Mouse (Mus musculus): ENCODE results near the gene Ptpn5.

Gene Ptpn5

GRCm38 (mm10) chr7:47133331-47133730 lies at the start of gene Ptpn5:
TSS of gene Ptpn5 (minus strand) at chr7:47133684.
- no peak for DNase-seq

DNA sequence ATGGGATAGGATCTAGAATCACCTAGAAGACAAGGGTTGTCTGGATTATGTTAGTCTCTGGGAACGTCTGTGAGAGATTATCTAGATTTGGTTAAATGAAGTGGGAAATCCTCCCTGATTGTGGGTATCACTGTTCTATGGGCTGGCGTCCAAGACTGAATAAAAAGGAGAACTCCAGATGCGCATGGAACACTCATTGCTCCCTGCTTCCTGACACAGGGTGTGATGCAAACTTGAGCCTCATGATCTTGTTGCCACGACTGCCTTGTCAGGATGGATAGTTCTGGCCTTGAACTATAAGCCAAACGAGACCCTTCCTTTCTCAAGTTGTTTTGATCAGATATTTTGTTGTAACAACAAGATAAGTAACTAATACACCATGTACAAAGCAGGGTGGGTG lies 37.3 kb upstream of the Ptpn5 start:
- no peak for DNase-seq

DNA sequence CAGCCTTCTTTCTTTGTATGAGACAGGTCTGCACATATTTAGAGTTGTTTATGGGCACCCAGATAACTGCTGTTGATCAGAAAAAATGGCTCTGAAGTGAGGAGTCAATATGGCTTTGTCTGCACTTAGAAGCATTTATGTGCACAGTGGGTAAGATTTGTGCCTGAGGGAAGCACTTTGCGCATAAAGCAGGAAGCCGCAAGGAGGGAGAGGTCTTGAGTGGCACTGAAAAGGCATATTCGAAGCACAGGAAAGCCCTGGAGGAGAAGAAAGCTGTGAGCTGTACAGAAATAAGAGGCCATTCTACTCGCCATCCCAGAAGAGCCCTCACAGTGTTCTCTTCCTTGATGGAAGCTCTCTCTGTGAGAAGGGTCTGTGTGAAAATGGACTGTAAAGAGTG lies 31.5 kb upstream of the Ptpn5 start:
- no peak for DNase-seq

- DNase-seq, result no peak
Measured at GRCm38 (mm10) chr7:47163203-47163602, 29.7 kb upstream of the Ptpn5 start.

GRCm38 (mm10) chr7:47158451-47158850 lies 25.0 kb upstream of the Ptpn5 start:
- no peak for DNase-seq

DNA sequence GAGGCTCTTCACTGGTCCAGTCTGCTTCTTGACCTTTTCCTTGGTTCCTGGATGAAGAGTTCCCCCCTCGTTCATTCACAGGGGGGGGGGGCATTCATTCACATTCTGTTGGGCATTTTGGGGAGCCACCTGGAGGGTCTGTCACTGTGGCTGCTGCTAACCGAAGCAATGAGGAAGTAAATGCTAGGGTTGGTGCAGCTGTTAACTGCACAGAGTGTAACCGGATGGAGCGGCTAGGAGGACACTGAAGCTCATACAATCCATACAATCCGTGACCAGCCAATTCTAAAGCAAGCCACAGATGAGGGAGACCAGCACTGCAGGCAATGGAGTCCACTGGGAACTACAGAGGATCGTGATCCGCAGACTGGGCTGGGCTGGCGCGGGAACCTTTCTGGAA lies 24.3 kb upstream of the Ptpn5 start:
- no peak for DNase-seq

DNA sequence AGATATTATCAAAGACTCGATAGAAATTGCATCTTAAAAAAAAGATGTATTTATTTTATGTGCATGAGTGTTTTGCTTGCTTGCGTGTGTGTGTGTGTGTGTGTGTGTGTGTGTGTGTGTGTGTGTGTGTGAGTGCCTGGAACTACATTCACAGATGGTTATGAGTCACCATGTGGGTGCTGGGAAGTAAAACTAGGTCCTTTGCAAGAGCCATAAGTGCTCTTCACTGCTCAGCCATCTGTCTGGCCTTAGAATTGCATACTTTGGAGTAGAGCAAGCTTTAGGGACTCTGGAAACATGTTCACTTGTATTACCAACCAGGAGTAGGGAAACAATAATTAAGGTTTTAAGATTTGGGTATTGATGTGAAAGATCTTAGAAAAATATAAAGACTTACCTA lies 22.4 kb upstream of the Ptpn5 start:
- no peak for DNase-seq

DNA sequence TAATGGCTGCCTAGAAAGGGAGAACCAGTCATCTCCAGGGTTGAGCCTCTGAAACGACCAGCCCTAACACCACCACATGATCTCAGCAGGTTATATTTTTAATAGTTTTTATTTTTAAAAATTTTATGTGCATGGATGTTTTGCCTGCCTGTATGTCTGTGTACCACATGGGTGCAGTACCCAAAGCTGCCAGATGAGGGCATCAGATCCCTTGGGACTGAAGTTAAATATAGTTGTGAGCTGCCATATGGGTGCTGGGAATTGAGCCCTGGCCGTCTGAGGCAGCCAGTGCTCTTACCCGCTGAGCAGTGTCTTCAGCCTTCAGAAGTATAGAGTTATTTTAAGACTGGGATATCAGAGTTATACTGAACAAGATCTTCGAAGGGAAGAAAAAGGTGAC lies 21.9 kb upstream of the Ptpn5 start:
- DNase-seq, result no peak

- peak; percentile 63 for DNase-seq
Measured at GRCm38 (mm10) chr7:47150420-47151061, 17.1 kb upstream of the Ptpn5 start.

DNA sequence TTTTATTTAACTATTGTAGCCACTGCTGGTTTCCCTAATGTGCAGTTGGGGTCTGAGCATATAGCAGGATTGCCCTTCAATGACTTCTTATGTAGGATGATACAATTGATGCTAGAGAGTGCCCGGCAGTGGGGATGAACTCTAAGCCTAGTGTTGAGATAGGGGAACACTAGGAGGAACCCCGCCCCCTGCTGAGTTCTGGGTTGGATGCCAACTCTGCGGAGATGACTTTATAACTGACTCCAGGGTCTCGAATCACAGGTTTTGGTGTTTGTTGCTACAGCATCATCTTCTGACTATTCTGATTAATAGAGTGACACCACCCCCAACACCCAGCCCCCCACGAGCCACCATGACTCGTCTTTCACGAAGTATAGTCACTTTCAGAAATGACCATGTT lies 14.8 kb upstream of the Ptpn5 start:
- DNase-seq, result no peak

GRCm38 (mm10) chr7:47146034-47146812 lies 12.7 kb upstream of the Ptpn5 start:
- DNase-seq, result peak; percentile 57

DNA sequence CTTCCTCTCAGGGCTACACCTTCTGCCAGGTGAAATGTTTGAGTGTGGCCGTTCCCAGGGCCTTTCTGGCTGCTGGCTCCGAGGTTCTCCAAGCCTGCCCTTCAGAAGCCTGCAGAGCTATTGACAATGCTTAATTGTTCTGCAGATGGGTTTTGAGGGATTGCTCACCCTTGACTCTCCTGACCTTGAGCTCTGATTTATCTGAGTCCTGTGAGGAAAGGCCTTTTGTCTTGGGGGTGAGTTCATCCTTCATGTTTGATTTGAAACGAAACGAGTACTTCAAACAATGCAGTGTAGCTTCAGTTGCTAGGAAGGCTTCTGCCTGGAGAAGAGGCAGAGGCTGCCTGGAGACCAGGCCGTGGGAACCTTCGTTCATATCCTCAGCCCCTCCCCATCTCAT lies 10.8 kb upstream of the Ptpn5 start:
- DNase-seq, result no peak

DNA sequence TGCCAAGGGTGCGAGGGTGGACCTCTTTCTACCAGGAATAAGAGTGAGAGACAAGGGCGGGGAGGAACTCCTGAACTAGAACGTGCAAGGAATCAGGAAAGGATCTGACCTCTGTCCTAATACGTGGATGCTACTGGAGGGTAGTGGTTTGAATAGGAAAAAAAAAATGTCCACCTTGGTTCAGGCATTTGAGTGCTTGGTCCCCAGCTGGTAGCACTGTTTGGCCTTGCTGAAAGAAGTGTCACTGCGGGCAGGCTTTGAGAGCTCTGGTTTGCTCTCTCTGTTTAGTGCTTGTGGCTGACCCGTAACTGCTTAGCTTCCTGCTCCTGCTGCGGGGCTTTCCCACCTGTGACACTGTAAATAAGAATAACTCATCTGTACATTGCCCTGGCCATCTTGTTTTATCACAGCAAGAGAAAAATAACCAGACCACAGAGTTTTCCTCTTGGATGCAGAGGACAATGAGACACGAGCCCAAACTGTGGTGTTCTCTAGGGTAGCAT lies 6.4 kb upstream of the Ptpn5 start:
- DNase-seq, result no peak

- peak; percentile 16 for DNase-seq
Measured at GRCm38 (mm10) chr7:47134570-47134969, 1.1 kb upstream of the Ptpn5 start.

GRCm38 (mm10) chr7:47132931-47133260 lies 588 bp downstream of the Ptpn5 start:
- DNase-seq, result no peak

DNA sequence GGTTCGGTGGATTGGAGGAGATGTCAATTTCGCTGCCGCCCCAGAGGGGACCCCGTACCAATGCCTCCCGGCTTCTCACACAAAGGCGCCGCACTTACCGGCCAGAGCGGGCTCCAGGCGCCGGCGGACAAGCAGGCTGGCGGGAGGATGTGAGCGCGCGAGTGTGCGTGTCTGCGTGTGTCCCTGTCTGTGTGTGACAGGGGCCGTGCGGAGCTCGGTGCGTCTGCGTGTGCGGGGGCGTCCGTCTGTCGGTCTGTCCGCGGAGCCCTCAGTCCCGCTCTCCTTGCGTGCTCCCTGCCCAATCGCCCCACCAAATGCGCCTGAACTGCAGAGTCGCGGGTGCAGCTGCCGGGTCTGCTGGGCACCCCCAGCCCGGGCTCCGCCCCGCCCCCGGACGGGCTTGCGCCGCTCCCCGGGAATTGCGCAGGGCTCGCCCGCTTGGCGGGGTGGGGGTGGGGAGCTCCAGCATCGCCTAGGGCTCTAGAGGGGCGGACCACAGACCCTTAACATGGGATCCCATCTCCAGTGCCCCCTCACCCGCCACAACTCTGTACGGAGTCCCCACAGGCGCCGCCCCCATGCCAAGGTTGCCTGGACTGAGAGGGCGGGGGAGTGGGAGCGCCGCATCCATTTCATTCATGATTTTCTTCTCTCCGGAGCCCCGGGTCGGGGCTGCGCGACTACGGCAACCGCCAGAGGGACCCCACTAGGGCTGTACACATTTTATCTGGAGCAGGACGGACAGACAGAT lies 1.1 kb downstream of the Ptpn5 start:
- DNase-seq, result peak; percentile 38

GRCm38 (mm10) chr7:47131840-47132179 lies 1.7 kb downstream of the Ptpn5 start:
- no peak for DNase-seq

DNA sequence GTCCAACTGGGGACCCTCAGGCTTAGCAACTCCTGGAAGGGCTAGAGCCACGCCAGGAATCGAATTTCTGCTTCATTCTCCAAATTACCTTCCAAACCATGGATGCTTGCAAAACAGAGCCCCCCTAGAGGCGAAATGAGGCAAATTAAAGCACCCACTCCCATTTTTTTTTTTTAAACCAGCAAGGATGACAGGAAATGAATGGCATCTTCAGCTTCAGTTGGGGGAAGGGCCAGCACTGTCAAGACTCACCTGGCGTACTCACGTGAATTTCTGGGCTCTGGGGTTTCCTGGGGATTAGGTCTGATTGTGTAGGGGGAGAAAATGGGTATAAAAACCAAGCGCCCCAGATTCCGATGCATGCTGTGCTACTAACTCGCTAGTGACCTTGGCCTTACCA lies 2.2 kb downstream of the Ptpn5 start:
- no peak for DNase-seq

GRCm38 (mm10) chr7:47122026-47122425 lies 11.5 kb downstream of the Ptpn5 start:
- DNase-seq, result no peak

GRCm38 (mm10) chr7:47116666-47117065 lies 16.8 kb downstream of the Ptpn5 start:
- no peak for DNase-seq

- DNase-seq, result no peak
Measured at GRCm38 (mm10) chr7:47115491-47115890, 18.0 kb downstream of the Ptpn5 start.

DNA sequence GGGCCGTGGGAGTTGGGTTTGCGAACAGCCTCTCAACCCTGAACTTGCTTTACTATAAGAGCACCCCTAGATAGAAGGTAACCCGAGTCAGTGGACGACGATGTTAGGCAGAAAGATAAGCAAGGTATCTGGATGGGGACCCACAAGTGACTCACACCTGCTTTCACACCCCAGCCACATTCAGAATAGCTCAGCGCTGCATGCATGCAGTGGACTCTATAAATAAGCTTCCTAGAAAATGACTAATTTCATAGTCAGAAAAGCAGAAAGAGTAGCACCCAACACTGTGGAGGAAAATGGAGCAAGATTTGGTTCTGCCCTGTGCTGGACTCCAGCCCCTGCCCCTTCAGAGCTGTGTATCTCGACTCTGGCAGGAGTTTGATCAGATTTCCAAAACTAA lies 20.1 kb downstream of the Ptpn5 start:
- DNase-seq, result no peak

DNA sequence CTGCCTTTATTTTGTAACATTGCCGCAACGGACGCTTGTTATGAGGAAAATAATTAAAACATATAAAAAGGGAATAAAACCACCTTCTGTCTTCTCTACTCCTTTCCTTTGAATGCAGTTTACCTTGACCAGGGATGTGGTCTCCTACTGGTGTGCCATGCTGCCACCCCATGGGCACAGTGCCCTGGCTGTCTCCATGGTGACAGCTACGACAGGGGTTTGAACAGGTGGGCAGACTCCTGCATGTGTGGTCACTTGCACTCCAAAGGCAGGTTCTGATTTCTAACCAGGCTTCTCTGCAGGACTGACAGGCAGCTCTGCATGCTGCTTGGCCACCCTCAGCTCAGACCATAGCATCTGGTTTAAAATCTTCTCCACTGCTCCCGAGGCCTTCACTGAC lies 21.4 kb downstream of the Ptpn5 start:
- no peak for DNase-seq

DNA sequence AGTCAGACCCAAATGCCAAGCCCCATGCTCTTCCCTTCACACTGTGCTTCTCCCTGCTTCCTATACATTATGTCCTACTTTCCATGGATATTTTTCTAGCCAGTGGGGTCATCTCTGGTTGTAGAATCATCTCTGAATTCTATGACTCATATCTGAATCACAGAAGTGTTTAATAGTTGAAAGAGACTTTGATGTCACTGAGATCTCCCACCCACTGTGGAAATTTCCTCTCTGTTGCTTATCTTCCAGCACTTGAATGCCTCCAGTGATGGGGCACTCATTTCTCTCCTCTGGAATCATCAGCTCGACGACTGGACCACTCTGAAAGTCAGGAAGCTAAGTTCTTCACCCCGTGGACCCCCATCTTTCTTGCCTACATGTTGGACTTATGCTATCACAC lies 22.4 kb downstream of the Ptpn5 start:
- no peak for DNase-seq
